Mouse (Mus musculus) heart, adult 8-10 months (tissue): ENCODE results near the gene Cntd1. TPM values are rescaled to one million over a fixed set of nuclear protein-coding genes. Genes with fewer than 3 reads are reported as not detected.
A peak's percentile ranks its signal among the peaks of the same experiment; 100 is the strongest.

Source experiments
- DNase-seq: peaks from one replicate; pipeline ENCODE4 v3.0.0; 2022; ENCODE audit warnings: low spot score
- total RNA-seq, 4 experiments: library from RNA; stranded (reverse); gene quantifications; 2 replicates each; pipeline ENCODE4 v1.2.4; 2022

Cntd1 gene
- under 1 TPM in 3 of 4 experiments, not detected in 1; 0.14 to 0.29 (median 0.22) TPM for total RNA-seq

- peak; percentile 89 for DNase-seq
Observed at GRCm38 (mm10) chr11:101278223-101279192, at the start of gene Cntd1, which contains the start of gene Coa3. Cntd1 (plus strand) TSS chr11:101279012. Coa3 (minus strand) TSS chr11:101279114.

- DNase-seq = peak; percentile 35
Observed at GRCm38 (mm10) chr11:101229361-101229900, 49.4 kb upstream of the Cntd1 start.

- DNase-seq = peak; percentile 61
Observed at GRCm38 (mm10) chr11:101230061-101230511, 48.7 kb upstream of the Cntd1 start.

- DNase-seq = no peak
Observed at GRCm38 (mm10) chr11:101230526-101230925, 48.3 kb upstream of the Cntd1 start.

DNA sequence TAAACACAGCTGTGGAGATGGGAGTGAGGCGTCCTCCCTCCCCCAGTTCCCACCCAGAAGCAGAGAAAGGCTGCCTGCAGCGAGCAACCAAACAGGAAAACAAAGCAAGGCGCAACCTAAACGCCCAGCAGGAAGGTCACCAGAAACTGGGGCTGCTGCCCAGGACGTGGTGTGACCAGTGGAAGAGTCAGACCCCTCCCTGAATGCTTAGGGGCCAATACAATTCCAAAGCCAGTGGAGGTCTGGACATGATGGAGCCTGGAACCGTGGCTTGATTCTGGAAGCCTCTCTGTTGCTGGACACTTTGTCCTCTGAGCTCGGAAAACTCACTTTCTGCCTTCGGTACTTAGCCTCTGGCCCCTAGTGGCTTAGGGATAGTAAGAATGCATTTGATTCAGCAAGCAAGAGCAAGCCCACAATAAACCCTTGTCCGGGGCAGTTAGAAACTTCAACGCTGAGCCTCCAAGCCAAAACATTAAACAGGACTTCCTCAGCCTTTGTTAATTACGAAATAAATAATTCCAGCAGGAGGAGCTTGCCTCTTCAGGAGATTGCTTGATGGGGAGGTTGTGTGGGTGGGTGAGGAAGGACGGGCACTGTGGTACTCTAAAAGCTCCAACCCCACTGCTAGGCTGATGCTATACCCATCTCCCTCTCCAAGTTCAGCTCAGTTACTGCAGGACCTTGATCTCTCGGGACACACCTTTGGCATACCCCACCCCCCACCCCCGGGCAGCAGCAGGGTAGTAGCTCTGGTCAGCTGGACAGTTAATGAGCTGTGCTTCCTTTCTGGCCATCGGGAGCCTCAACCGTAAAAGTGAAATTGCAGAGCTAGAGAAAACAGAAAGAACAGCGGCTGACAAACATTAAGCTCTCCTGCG is 47.6 kb upstream of the Cntd1 start:
- DNase-seq = peak; percentile 93

GRCm38 (mm10) chr11:101232010-101232839 is 46.6 kb upstream of the Cntd1 start:
- DNase-seq = peak; percentile 76

DNA sequence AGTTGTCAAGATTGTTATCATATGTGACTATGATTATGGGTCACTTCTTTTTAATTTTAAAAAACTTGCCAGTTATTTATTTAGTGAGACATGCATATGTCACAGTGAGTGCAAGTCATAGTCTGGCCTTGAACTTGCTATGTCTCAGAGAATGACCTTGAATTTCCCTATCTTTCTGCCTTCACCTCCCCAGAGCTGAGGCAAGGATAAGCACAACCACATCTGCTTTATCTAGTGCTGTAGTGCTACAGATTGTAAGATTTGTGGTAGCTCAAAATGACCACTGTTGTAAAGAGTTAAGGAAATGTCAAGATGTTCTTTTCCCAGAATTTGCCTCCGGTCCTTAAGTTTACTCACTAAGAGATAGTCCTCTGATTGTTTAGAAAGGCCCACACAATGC is 45.6 kb upstream of the Cntd1 start:
- no peak for DNase-seq

- DNase-seq = no peak
Observed at GRCm38 (mm10) chr11:101234124-101234523, 44.7 kb upstream of the Cntd1 start.

DNA sequence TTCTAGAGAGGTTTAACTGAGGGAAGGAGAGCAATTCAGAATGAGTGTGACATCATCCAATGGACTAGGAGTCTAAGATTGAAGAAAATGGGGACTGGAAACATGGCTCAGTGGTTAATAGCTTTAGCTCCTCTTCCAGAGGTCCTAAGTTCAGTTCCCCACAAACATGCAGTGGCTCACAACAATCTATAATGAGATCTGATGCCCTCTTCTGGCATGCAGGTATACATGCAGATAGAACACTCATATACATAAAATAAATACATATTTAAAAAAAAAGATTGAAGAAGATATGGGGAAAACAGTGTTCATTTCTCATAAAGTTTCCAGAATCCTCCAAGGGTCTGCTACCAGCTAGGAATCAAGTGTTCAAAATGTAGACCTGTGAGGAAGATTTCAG is 43.4 kb upstream of the Cntd1 start:
- DNase-seq = no peak

DNA sequence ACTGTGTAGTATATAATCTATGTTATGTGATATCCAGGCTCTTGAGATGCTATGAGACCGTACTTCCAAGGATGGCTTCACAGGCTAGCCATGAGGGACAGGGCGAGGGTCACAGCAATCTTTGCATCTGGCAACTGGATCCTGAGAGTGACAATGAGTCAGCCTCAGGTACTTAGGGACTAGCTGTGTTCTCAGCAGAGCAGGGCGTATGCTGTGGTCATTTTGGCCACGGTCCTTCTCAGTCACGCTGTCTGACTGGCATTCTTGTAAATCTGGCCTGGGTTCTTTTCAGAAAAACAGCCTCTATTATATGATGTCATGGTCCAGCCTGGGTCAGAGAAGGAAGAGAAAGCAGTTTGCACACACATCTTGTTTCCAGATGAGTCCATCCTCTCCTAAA is 42.0 kb upstream of the Cntd1 start:
- no peak for DNase-seq

- peak; percentile 41 for DNase-seq
Observed at GRCm38 (mm10) chr11:101238071-101238647, 40.7 kb upstream of the Cntd1 start.

- peak; percentile 68 for DNase-seq
Observed at GRCm38 (mm10) chr11:101245071-101245470, 33.7 kb upstream of the Cntd1 start.

GRCm38 (mm10) chr11:101245855-101246701 is 32.7 kb upstream of the Cntd1 start, which contains the start of gene Ramp2:
Ramp2 (plus strand) TSS chr11:101246028.
- peak; percentile 72 for DNase-seq

DNA sequence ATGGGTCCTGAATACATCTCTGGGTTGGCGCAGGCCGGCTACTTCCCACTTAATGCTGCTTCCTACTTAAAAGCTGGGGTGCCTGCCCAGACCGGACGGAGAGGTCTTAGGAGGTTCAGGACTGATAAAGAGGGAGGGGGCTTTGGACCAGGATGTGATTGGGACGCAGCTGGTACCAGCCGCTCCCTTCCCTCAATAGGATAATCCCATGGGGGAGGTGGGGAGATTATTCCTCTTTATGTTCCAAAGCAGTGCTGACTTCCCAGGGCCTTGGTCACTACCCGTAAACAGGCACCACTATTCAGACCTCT is 32.2 kb upstream of the Cntd1 start:
- peak; percentile 39 for DNase-seq

- no peak for DNase-seq
Observed at GRCm38 (mm10) chr11:101247521-101248030, 31.2 kb upstream of the Cntd1 start.

- DNase-seq = peak; percentile 82
Observed at GRCm38 (mm10) chr11:101248258-101248994, 30.4 kb upstream of the Cntd1 start.

DNA sequence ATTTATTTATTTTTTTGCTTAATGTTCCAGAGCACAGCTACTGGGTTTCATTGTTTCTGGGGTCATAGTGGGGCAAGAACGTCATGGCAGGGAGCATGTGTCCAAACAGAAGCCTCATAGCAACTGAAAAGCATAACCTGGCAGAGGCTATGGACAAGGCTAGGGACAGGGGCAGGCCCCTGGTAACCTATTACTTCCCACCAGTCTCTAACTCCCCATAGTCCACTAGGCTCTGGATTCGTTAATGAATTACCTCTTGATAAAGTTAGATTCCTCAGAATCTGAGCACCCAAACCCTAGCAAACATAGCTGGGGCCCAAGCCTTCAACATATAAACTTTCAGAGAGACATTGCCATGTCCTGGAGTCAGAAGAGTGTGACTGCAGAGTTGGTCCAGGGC is 27.8 kb upstream of the Cntd1 start:
- DNase-seq = no peak

GRCm38 (mm10) chr11:101252941-101253340 is 25.9 kb upstream of the Cntd1 start:
- peak; percentile 27 for DNase-seq
